Mouse (Mus musculus) heart, adult 2 months (tissue): ENCODE data around the gene Ovca2. TPM values are rescaled to one million over a fixed set of nuclear protein-coding genes. Genes with fewer than 3 reads are reported as not detected.
A peak's percentile ranks its signal among the peaks of the same experiment; 100 is the strongest.

ENCODE experiments used
- DNase-seq, 2 experiments: peaks; one replicate each; pipeline ENCODE4 v3.0.0; 2021
- H3K27ac ChIP-seq: fragments of 200-600 bp; 2 replicates; pipeline ENCODE4 v1.8.1; 2022
- H3K27me3 ChIP-seq: fragments of 200-500 bp; 2 replicates; pipeline ENCODE4 v1.6.1; 2012; ENCODE audit warnings: mild to moderate bottlenecking, low read length, inconsistent platforms, mixed read lengths; ENCODE audit not compliant: control insufficient read depth, insufficient read depth
- H3K36me3 ChIP-seq: fragments of 200-500 bp; 2 replicates; pipeline ENCODE4 v1.6.1; 2012; ENCODE audit warnings: low read length, inconsistent platforms; ENCODE audit not compliant: control insufficient read depth, insufficient read depth
- H3K4me1 ChIP-seq: fragments of 200-500 bp; 2 replicates; pipeline ENCODE4 v1.6.1; 2011; ENCODE audit warnings: low read length; ENCODE audit not compliant: control insufficient read depth, insufficient read depth
- H3K4me3 ChIP-seq: fragments of 200-600 bp; 2 replicates; pipeline ENCODE4 v1.8.1; 2022
- H3K79me2 ChIP-seq: fragments of 200-500 bp; replicated peaks from 2 replicates; pipeline ENCODE4 v1.6.1; 2012; ENCODE audit warnings: mild to moderate bottlenecking, inconsistent platforms, low read length, moderate library complexity, mixed read lengths; ENCODE audit not compliant: control insufficient read depth, insufficient read depth
- H3K9ac ChIP-seq: fragments of 200-500 bp; 2 replicates; pipeline ENCODE4 v1.6.1; 2012; ENCODE audit warnings: low read depth, mild to moderate bottlenecking, control low read depth, inconsistent platforms, low read length, mixed read lengths
- CTCF ChIP-seq: fragments of 200-600 bp; IDR thresholded peaks from 2 replicates; pipeline ENCODE4 v1.8.1; 2022; ENCODE audit warnings: antibody characterized with exemption, mild to moderate bottlenecking, moderate library complexity
- EP300 ChIP-seq: fragments of 200-500 bp; IDR thresholded peaks from 2 replicates; pipeline ENCODE4 v1.6.1; 2011; ENCODE audit warnings: low read depth, low read length, control low read depth; ENCODE audit not compliant: insufficient read depth
- POLR2A ChIP-seq: fragments of 200-500 bp; IDR thresholded peaks from 2 replicates; pipeline ENCODE4 v1.6.1; 2011; ENCODE audit warnings: mild to moderate bottlenecking, low read depth, low read length, control low read depth; ENCODE audit not compliant: insufficient read depth
- WGBS: fragments of 180-500 bp; shearing (Covaris S2); methylation state at CpG from one replicate; pipeline ENCODE4 v1.1.7; 2018; 5-methylcytosine and 5-hydroxymethylcytosine counted together
- intact Hi-C: fragments of 180-260 bp; cut with DNase I; formaldehyde crosslinking; loops from one replicate; pipeline ENCODE4 v1.15.1; 2025
- polyA plus RNA-seq: library from polyadenylated mRNA; depleted of rRNA; stranded (reverse); fragments of >200 nt; gene quantifications from 2 replicates; pipeline ENCODE4 v1.2.3, GENCODE M21; 2012
- total RNA-seq, 2 experiments: library from RNA; stranded (reverse); gene quantifications; 2 replicates each; pipeline ENCODE4 v1.2.3; 2021

Gene Ovca2
- total and polyA plus RNA-seq, 3 experiments = 5.7 to 11.1 (median 6.1) TPM

- WGBS = 20% methylated on average over 5 of the region's 5 CpGs
- intact Hi-C loops = loop anchor here (2.0 kb wide), 1 partner anchor 20 kb away; no protein-coding TSS in a partner anchor
Measured at GRCm38 (mm10) chr11:75136666-75137398, 41.8 kb downstream of the Ovca2 start.

DNA sequence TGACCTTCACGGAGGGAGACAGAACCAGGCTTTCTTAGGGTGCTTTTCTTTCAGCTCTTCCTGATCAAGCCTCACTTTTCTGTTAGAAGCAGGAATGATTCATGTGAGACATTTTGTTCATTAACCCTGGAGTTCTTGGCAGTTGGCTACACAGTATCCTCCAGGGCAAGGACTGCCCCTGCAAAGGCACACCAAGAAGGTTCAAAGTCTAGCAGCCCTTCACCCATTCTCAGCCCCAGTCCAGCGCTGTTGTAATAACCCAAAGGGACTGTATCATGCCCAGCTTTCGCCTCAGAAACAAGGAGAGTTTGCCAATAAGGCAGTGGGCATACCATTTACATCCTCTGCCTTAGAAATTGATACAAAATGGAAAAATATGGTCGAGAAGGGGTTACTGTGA is 43.3 kb downstream of the Ovca2 start:
- DNase-seq = no peak
- Histone ChIP-seq H3K79me2 (no peaks in the 10 kb centered on the region), H3K4me1 (peaks cover 50% of the 10 kb centered on the region), H3K27ac (peak overlapping the region; percentile 79), H3K27me3 (no peaks in the 10 kb centered on the region), H3K4me3 (no peak overlapping the region), H3K36me3 (peaks cover 22% of the 10 kb centered on the region), H3K9ac (no peak overlapping the region)
- 90% methylated on average over 4 of the region's 4 CpGs for WGBS
- TF ChIP-seq POLR2A = no peak
- TF ChIP-seq EP300 = no peak
- no peak for TF ChIP-seq CTCF
- intact Hi-C loops = no loop called here

More at GRCm38 (mm10) chr11:75136666-75137398, 41.8 kb downstream of the Ovca2 start:
- Histone ChIP-seq H3K36me3 (peaks cover 22% of the 10 kb centered on the region), H3K79me2 (no peaks in the 10 kb centered on the region), H3K9ac (0 out of 2 replicates have a peak overlapping the region, but pooled peaks have one; percentile 9), H3K4me3 (no peak overlapping the region), H3K4me1 (peaks cover 57% of the 10 kb centered on the region), H3K27me3 (no peaks in the 10 kb centered on the region), H3K27ac (peak overlapping the region; percentile 90)
- TF ChIP-seq POLR2A (no peak), EP300 (no peak), CTCF (no peak)
- DNase-seq = peak; percentile 41 to 52

DNA sequence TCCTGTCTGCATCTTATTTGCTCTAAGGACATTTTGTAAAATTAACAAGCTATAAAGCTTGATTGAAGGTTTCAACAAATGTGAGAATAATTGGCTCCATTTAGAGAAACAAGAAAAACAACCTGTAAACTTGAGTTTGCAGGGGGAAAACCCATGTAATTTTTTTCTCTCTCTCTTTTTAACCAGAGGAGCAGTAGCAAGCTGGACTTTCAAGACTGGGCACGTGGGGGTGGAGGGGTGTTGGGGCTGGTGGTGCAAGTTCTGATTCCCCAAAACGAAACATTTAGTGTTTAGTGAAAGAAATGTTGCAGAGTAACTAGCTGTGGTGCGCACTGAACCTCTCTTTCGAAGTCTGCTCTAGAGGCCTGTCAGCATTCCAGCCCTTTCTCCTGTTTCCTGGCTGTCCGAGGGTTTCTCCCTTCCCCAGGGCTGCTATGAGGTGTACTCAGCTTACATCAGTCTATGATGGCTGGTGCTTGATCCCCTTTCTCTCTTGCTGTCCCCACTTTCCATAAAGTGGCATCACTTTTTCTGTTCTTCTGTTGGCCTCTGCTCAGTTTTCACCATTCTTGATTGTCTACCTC is 44.1 kb downstream of the Ovca2 start:
- H3K79me2 ChIP-seq = no peaks in the 10 kb centered on the region
- H3K9ac ChIP-seq = no peak overlapping the region
- peaks cover 19% of the 10 kb centered on the region for H3K36me3 ChIP-seq
- H3K27me3 ChIP-seq = no peaks in the 10 kb centered on the region
- WGBS = 46% methylated on average over 5 of the region's 5 CpGs
- no peak overlapping the region for H3K4me3 ChIP-seq
- no peak for DNase-seq
- TF ChIP-seq CTCF (no peak), POLR2A (no peak), EP300 (no peak)
- peak overlapping the region; percentile 79 for H3K27ac ChIP-seq
- intact Hi-C loops = no loop called here
- peaks cover 45% of the 10 kb centered on the region for H3K4me1 ChIP-seq

GRCm38 (mm10) chr11:75133951-75134350 is 44.7 kb downstream of the Ovca2 start:
- peak; percentile 43 to 71 for DNase-seq
- peak; percentile 65; the same call in 1 of the 2 replicates for TF ChIP-seq EP300
- peak; percentile 53; the same call in 1 of the 2 replicates for TF ChIP-seq POLR2A
- TF ChIP-seq CTCF = no peak
- H3K9ac ChIP-seq = 0 out of 2 replicates have a peak overlapping the region, but pooled peaks have one; percentile 22
- H3K36me3 ChIP-seq = peaks cover 18% of the 10 kb centered on the region
- 31% methylated on average over 2 of the region's 2 CpGs for WGBS
- H3K27me3 ChIP-seq = no peaks in the 10 kb centered on the region
- peaks cover 40% of the 10 kb centered on the region for H3K4me1 ChIP-seq
- H3K79me2 ChIP-seq = no peaks in the 10 kb centered on the region
- H3K27ac ChIP-seq = peak overlapping the region; percentile 79
- intact Hi-C loops = no loop called here
- H3K4me3 ChIP-seq = no peak overlapping the region

DNA sequence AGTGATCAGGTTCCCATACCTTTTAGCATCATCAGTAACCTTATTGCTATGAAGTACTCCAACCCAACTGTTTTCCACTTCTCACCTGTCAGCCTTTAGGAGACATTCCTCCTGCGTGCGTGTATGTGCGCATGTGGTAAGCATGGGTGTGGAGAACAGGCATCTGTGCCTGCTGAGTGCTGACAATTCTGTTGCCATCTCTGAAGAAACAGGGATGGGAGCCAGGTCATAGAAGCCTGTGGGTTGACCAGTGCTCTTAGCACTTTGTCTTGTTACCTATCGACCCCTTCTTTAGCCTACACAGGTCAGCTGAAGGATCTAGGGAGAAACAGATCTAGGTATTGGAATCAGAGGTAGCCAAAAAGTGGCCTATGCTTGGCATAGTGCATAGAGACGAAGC is 45.2 kb downstream of the Ovca2 start:
- H3K4me3 ChIP-seq = no peak overlapping the region
- H3K36me3 ChIP-seq = peaks cover 13% of the 10 kb centered on the region
- 0 out of 2 replicates have a peak overlapping the region, but pooled peaks have one; percentile 22 for H3K9ac ChIP-seq
- H3K79me2 ChIP-seq = no peaks in the 10 kb centered on the region
- H3K4me1 ChIP-seq = peaks cover 35% of the 10 kb centered on the region
- intact Hi-C loops = no loop called here
- peak overlapping the region; percentile 79 for H3K27ac ChIP-seq
- no peak for DNase-seq
- TF ChIP-seq POLR2A (no peak), CTCF (no peak)
- WGBS = 76% methylated on average over 5 of the region's 5 CpGs
- H3K27me3 ChIP-seq = no peaks in the 10 kb centered on the region

GRCm38 (mm10) chr11:75132278-75132677 is 46.4 kb downstream of the Ovca2 start:
- WGBS = 31% methylated on average over 5 of the region's 5 CpGs
- Histone ChIP-seq H3K4me3 (no peak overlapping the region), H3K9ac (peak overlapping the region; percentile 38; the same call in 1 of the 2 replicates), H3K4me1 (peaks cover 27% of the 10 kb centered on the region), H3K36me3 (peaks cover 10% of the 10 kb centered on the region), H3K79me2 (no peaks in the 10 kb centered on the region), H3K27me3 (no peaks in the 10 kb centered on the region), H3K27ac (peak overlapping the region; percentile 79)
- DNase-seq = peak; percentile 70 to 81
- intact Hi-C loops = no loop called here
- peak; percentile 58; the same call in 1 of the 2 replicates for TF ChIP-seq EP300
- peak; percentile 77 for TF ChIP-seq CTCF
- no peak for TF ChIP-seq POLR2A
